Mouse (Mus musculus): ENCODE measurements around the gene Sars. TPM values are rescaled to one million over a fixed set of nuclear protein-coding genes. Genes with fewer than 3 reads are reported as not detected.

The Sars gene
- polyA plus RNA-seq, 1 experiment: 228 TPM

DNA sequence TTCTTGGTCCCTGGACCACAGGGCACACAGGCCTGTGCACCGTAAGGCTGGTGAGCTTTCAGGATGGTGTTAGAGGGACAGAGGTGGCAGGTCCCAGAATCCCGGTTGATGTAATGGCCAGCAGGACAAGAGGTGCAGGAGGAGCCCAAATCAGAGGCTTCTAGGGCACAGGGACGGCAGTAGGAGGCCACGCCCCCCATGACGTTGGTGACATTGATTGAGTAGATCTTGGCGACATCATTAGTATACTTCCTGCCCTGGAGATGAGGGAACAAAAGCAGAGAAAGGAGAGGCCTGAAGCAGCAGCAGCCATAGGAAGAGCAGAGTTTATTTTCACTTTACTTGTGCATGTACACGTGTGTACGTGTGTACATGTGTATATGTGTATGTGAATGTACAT is 22.8 kb upstream of the Sars start:
- 82% methylated on average over 8 of the region's 8 CpGs for WGBS

GRCm38 (mm10) chr3:108466425-108466824 is 21.4 kb upstream of the Sars start:
- DNase-seq: peak in 1 of 2 experiments; percentile 32
- TF ChIP-seq POLR2A (IDR thresholded peaks at IDR 0.05; ENCODE audit: borderline replicate concordance, insufficient read depth, low read length) (no peak), CTCF (IDR thresholded peaks at IDR 0.05; ENCODE audit: borderline replicate concordance, insufficient read depth, low read depth, low read length) (peak; percentile 49; the same call in 1 of the 2 replicates)
- Histone ChIP-seq H3K27me3 (ENCODE audit: control insufficient read depth, insufficient read depth, low read length) (no peaks in the 10 kb centered on the region), H3K4me3 (replicated peaks; ENCODE audit: insufficient read depth, low read depth, low read length) (no peak overlapping the region), H3K27ac (ENCODE audit: insufficient read depth, low read length) (no peak overlapping the region), H3K4me1 (ENCODE audit: control insufficient read depth, insufficient read depth, low read length) (no peaks in the 10 kb centered on the region)
- WGBS: 84% methylated on average over 6 of the region's 6 CpGs

More for the DNA sequence above, 22.8 kb upstream of the Sars start:
- Histone ChIP-seq H3K27ac (ENCODE audit: insufficient read depth, low read length) (no peak overlapping the region), H3K27me3 (ENCODE audit: control insufficient read depth, insufficient read depth, low read length) (no peaks in the 10 kb centered on the region), H3K4me1 (ENCODE audit: control insufficient read depth, insufficient read depth, low read length) (no peaks in the 10 kb centered on the region), H3K4me3 (replicated peaks; ENCODE audit: insufficient read depth, low read depth, low read length) (no peak overlapping the region)
- TF ChIP-seq CTCF (IDR thresholded peaks at IDR 0.05; ENCODE audit: borderline replicate concordance, insufficient read depth, low read depth, low read length) (no peak), POLR2A (IDR thresholded peaks at IDR 0.05; ENCODE audit: borderline replicate concordance, insufficient read depth, low read length) (no peak)
- DNase-seq: no peak

- TF ChIP-seq CTCF (IDR thresholded peaks at IDR 0.05; ENCODE audit: borderline replicate concordance, insufficient read depth, low read depth, low read length) (no peak), POLR2A (IDR thresholded peaks at IDR 0.05; ENCODE audit: borderline replicate concordance, insufficient read depth, low read length) (no peak)
Observed at GRCm38 (mm10) chr3:108458866-108459265, 13.9 kb upstream of the Sars start.

GRCm38 (mm10) chr3:108458380-108458779 is 13.4 kb upstream of the Sars start:
- WGBS: 64% methylated on average over 14 of the region's 14 CpGs
- H3K27me3 ChIP-seq (ENCODE audit: control insufficient read depth, insufficient read depth, low read length): no peaks in the 10 kb centered on the region
- no peaks in the 10 kb centered on the region for H3K4me1 ChIP-seq (ENCODE audit: control insufficient read depth, insufficient read depth, low read length)
- no peak overlapping the region for H3K4me3 ChIP-seq (replicated peaks; ENCODE audit: insufficient read depth, low read depth, low read length)
- no peak for DNase-seq
- TF ChIP-seq CTCF (IDR thresholded peaks at IDR 0.05; ENCODE audit: borderline replicate concordance, insufficient read depth, low read depth, low read length) (no peak), POLR2A (IDR thresholded peaks at IDR 0.05; ENCODE audit: borderline replicate concordance, insufficient read depth, low read length) (no peak)
- no peak overlapping the region for H3K27ac ChIP-seq (ENCODE audit: insufficient read depth, low read length)

More at GRCm38 (mm10) chr3:108458866-108459265, 13.9 kb upstream of the Sars start:
- no peak for DNase-seq
- Histone ChIP-seq H3K27me3 (ENCODE audit: control insufficient read depth, insufficient read depth, low read length) (no peaks in the 10 kb centered on the region), H3K4me1 (ENCODE audit: control insufficient read depth, insufficient read depth, low read length) (no peaks in the 10 kb centered on the region), H3K27ac (ENCODE audit: insufficient read depth, low read length) (no peak overlapping the region), H3K4me3 (replicated peaks; ENCODE audit: insufficient read depth, low read depth, low read length) (no peak overlapping the region)
- WGBS: 40% methylated on average over 10 of the region's 10 CpGs

GRCm38 (mm10) chr3:108454172-108454571 is 9.2 kb upstream of the Sars start:
- H3K4me3 ChIP-seq (replicated peaks; ENCODE audit: insufficient read depth, low read depth, low read length): no peak overlapping the region
- no peaks in the 10 kb centered on the region for H3K4me1 ChIP-seq (ENCODE audit: control insufficient read depth, insufficient read depth, low read length)
- DNase-seq: no peak
- TF ChIP-seq POLR2A (IDR thresholded peaks at IDR 0.05; ENCODE audit: borderline replicate concordance, insufficient read depth, low read length): no peak
- no peak for TF ChIP-seq CTCF (IDR thresholded peaks at IDR 0.05; ENCODE audit: borderline replicate concordance, insufficient read depth, low read depth, low read length)
- 74% methylated on average over 1 of the region's 1 CpGs for WGBS
- H3K27me3 ChIP-seq (ENCODE audit: control insufficient read depth, insufficient read depth, low read length): no peaks in the 10 kb centered on the region
- no peak overlapping the region for H3K27ac ChIP-seq (ENCODE audit: insufficient read depth, low read length)

- H3K27me3 ChIP-seq (ENCODE audit: control insufficient read depth, insufficient read depth, low read length): no peaks in the 10 kb centered on the region
- no peak overlapping the region for H3K4me3 ChIP-seq (replicated peaks; ENCODE audit: insufficient read depth, low read depth, low read length)
- no peaks in the 10 kb centered on the region for H3K4me1 ChIP-seq (ENCODE audit: control insufficient read depth, insufficient read depth, low read length)
- WGBS: 87% methylated on average over 2 of the region's 2 CpGs
- DNase-seq: no peak
- no peak overlapping the region for H3K27ac ChIP-seq (ENCODE audit: insufficient read depth, low read length)
- no peak for TF ChIP-seq POLR2A (IDR thresholded peaks at IDR 0.05; ENCODE audit: borderline replicate concordance, insufficient read depth, low read length)
Observed at GRCm38 (mm10) chr3:108451969-108452368, 7.0 kb upstream of the Sars start.

DNA sequence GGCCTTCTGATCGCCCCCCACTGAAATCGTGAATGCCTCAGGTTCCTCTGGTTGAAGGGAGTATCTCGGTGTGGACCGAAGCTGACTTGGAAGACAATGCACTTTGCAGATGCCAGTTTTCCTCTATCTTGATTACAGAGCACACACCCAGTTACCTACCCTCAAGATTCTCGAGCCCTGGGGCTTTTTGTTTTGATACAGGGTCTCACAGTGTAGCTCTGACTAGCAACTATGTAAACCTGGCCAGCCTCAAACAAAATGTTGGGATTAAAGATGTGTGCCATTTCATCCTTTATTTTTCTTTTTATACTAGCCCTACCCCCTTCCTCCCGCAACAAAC is 327 bp upstream of the Sars start:
- no peak; the same call in 1 of the 2 replicates for TF ChIP-seq POLR2A (IDR thresholded peaks at IDR 0.05; ENCODE audit: borderline replicate concordance, insufficient read depth, low read length)
- no peak for TF ChIP-seq CTCF (IDR thresholded peaks at IDR 0.05; ENCODE audit: borderline replicate concordance, insufficient read depth, low read depth, low read length)

DNA sequence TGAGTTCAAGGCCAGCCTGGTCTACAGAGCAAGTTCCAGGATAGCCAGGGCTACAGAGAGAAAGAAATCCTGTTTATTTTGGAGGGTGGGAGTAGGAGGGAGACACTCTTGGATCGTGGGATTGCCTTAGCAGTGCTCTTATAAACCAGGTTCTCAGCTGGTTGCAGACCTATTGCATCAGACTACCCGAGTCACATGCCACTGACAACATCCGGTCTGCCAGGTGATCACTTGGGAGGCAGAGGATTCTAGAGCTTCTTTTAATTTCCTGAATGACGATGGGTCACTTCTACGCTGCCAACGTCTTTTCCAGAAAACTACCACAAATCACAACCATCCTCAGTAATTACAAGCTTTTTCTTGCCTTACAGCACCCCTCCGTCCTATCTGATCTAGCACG is 980 bp downstream of the Sars start:
- Histone ChIP-seq H3K27me3 (ENCODE audit: control insufficient read depth, insufficient read depth, low read length) (no peaks in the 10 kb centered on the region), H3K27ac (ENCODE audit: insufficient read depth, low read length) (0 out of 2 replicates have a peak overlapping the region, but pooled peaks have one; percentile 64), H3K4me3 (replicated peaks; ENCODE audit: insufficient read depth, low read depth, low read length) (peak overlapping the region; percentile 88), H3K4me1 (ENCODE audit: control insufficient read depth, insufficient read depth, low read length) (peaks cover 9% of the 10 kb centered on the region; the same call in 1 of the 2 replicates)
- WGBS: 7% methylated on average over 8 of the region's 8 CpGs
- TF ChIP-seq CTCF (IDR thresholded peaks at IDR 0.05; ENCODE audit: borderline replicate concordance, insufficient read depth, low read depth, low read length) (no peak), POLR2A (IDR thresholded peaks at IDR 0.05; ENCODE audit: borderline replicate concordance, insufficient read depth, low read length) (no peak)
- peak in 1 of 2 experiments; percentile 50 for DNase-seq

More for the DNA sequence above, 327 bp upstream of the Sars start:
- no peak for DNase-seq
- no peaks in the 10 kb centered on the region for H3K27me3 ChIP-seq (ENCODE audit: control insufficient read depth, insufficient read depth, low read length)
- H3K4me1 ChIP-seq (ENCODE audit: control insufficient read depth, insufficient read depth, low read length): peaks cover 6% of the 10 kb centered on the region; the same call in 1 of the 2 replicates
- 12% methylated on average over 6 of the region's 6 CpGs for WGBS
- H3K4me3 ChIP-seq (replicated peaks; ENCODE audit: insufficient read depth, low read depth, low read length): peak overlapping the region; percentile 88
- H3K27ac ChIP-seq (ENCODE audit: insufficient read depth, low read length): 0 out of 2 replicates have a peak overlapping the region, but pooled peaks have one; percentile 40

Data from cerebellum, adult 2 months (tissue).